Comparison of ENCODE assay signal across 16 mouse cellular contexts in genomic region chr1:109932674-109933073, GRCm38 (mm10). TPM values are rescaled to one million over a fixed set of nuclear protein-coding genes. Genes with fewer than 3 reads are reported as not detected.
DNase-seq lines count a peak whose midpoint lies in the region; ATAC-seq lines count a peak whose summit lies in the region.
"Had no signal": no experiment of that assay in that cellular context is flagged by ENCODE, and none has a peak within 500 bp of the region (broad histone marks: within the 10 kb centered on the region; RNA-seq: fewer than 3 reads in every experiment).

No protein-coding gene starts in this region.

- H3K4me3 ChIP-seq in hindbrain, embryonic 13.5 days, result no peak overlapping the region
- H3K4me3 ChIP-seq in hindbrain, embryonic 12.5 days, result no peak overlapping the region
- H3K4me3 ChIP-seq: liver, embryonic 15.5 days had no signal

- WGBS in hindbrain, embryonic 13.5 days, result 72% methylated on average over 3 of the region's 3 CpGs
- WGBS in hindbrain, embryonic 12.5 days, result 75% methylated on average over 3 of the region's 3 CpGs

- H3K4me2 ChIP-seq in hindbrain, embryonic 13.5 days, result no peak overlapping the region
- no peak overlapping the region for H3K4me2 ChIP-seq in hindbrain, embryonic 12.5 days (replicated peaks)
- H3K4me2 ChIP-seq: liver, embryonic 15.5 days had no signal

- no peaks in the 10 kb centered on the region for H3K36me3 ChIP-seq in hindbrain, embryonic 13.5 days
- H3K36me3 ChIP-seq in hindbrain, embryonic 12.5 days, result no peaks in the 10 kb centered on the region
- H3K36me3 ChIP-seq: liver, embryonic 15.5 days had no signal

- H3K27ac ChIP-seq in hindbrain, embryonic 13.5 days, result no peak overlapping the region
- H3K27ac ChIP-seq in hindbrain, embryonic 12.5 days, result no peak overlapping the region
- H3K27ac ChIP-seq: liver, embryonic 15.5 days had no signal

- H3K9ac ChIP-seq in hindbrain, embryonic 13.5 days, result no peak overlapping the region
- no peak overlapping the region for H3K9ac ChIP-seq in hindbrain, embryonic 12.5 days
- H3K9ac ChIP-seq: liver, embryonic 15.5 days had no signal

- ATAC-seq in hindbrain, embryonic 13.5 days (ENCODE audit: low FRiP score), result peak; percentile 72; the same call in 1 of the 2 replicates
- ATAC-seq in hindbrain, embryonic 12.5 days (ENCODE audit: low FRiP score), result no peak
- peak; percentile 94 for ATAC-seq in cerebellum, adult (ENCODE audit: insufficient number of reproducible peaks, low FRiP score, low TSS enrichment)

- no peaks in the 10 kb centered on the region for H3K4me1 ChIP-seq in hindbrain, embryonic 13.5 days (replicated peaks)
- H3K4me1 ChIP-seq in hindbrain, embryonic 12.5 days, result no peaks in the 10 kb centered on the region
- H3K4me1 ChIP-seq: liver, embryonic 15.5 days had no signal

- no peaks in the 10 kb centered on the region for H3K9me3 ChIP-seq in hindbrain, embryonic 13.5 days
- no peaks in the 10 kb centered on the region for H3K9me3 ChIP-seq in hindbrain, embryonic 12.5 days (replicated peaks)
- H3K9me3 ChIP-seq: liver, embryonic 15.5 days had no signal

- no peaks in the 10 kb centered on the region for H3K27me3 ChIP-seq in hindbrain, embryonic 13.5 days
- H3K27me3 ChIP-seq in hindbrain, embryonic 12.5 days, result no peaks in the 10 kb centered on the region
- H3K27me3 ChIP-seq: liver, embryonic 15.5 days had no signal

- peak; percentile 20 to 78 for DNase-seq in cerebellum, postnatal 4 days (ENCODE audit: low spot score in 2 of 2)
- peak; percentile 26 to 46 for DNase-seq in layer of hippocampus, postnatal 10 days (ENCODE audit: low spot score in 2 of 2)
- no peak for DNase-seq in right cerebral cortex, adult 18-20 months
- no peak for DNase-seq in heart, adult 11 months
- DNase-seq in left cerebral cortex, adult 9 months (ENCODE audit: low spot score in 2 of 2), result no peak
- DNase-seq: gastrocnemius, postnatal 36 days; heart, postnatal 10 days; kidney, adult 11 months had no signal

RNA-seq across cellular contexts. Expression of gene Cdh7, which starts 49.6 kb away (rescaled TPM):
- 11.4 and 12.1 TPM in 2 replicates for polyA plus RNA-seq in hindbrain, embryonic 13.5 days (2015; fragmentation: Nextera tagmentation; extraction: Ambion mirVana)
- polyA plus RNA-seq in hindbrain, embryonic 12.5 days (2016; fragmentation: Nextera tagmentation; extraction: Ambion mirVana), result 4.7 and 5.0 TPM in 2 replicates
- total RNA-seq in layer of hippocampus, postnatal 10 days (2021), result 1 to 10 TPM; 4.4 to 6.4 TPM
- total RNA-seq: common myeloid progenitor, adult 5-6 weeks; gastrocnemius, postnatal 36 days; heart, postnatal 10 days; megakaryocyte, adult 5-6 weeks; neutrophil, adult 5-6 weeks had no signal
- polyA plus RNA-seq: C2C12; liver, embryonic 15.5 days had no signal

Comparison
In these comparisons a context has a peak if more than half of its experiments do, and no peak if none do; other contexts are left out.
1. DNase-seq: peak in cerebellum, postnatal 4 days (2 of 2) and layer of hippocampus, postnatal 10 days (2 of 2); none in right cerebral cortex, adult 18-20 months (single experiment), heart, adult 11 months (single experiment) and left cerebral cortex, adult 9 months (0 of 2).